Mouse (Mus musculus) megakaryocyte-erythroid progenitor cell, adult 5-6 weeks (primary cell): ENCODE results near the gene Nfib. TPM values are rescaled to one million over a fixed set of nuclear protein-coding genes. Genes with fewer than 3 reads are reported as not detected.

Experiments
- ATAC-seq: replicated peaks from 2 replicates; pipeline ENCODE4 v1.8.0; 2016; ENCODE audit warnings: mild to moderate bottlenecking, inconsistent platforms; ENCODE audit not compliant: severe bottlenecking, poor library complexity, low FRiP score, low TSS enrichment
- total RNA-seq, 2 experiments: library from RNA; stranded (forward) in 1 of 2; stranded (reverse) in 1 of 2; fragments of 200-1000, 215-1000 nt in 1 of 2; fragments of >200 nt in 1 of 2; fragmentation: Nextera tagmentation in 1 of 2; gene quantifications; 2 replicates each; pipeline ENCODE4 v1.2.3; 2014 to 2017

Gene Nfib
- total RNA-seq, 2 experiments from 2014 or later, result not detected

GRCm38 (mm10) chr4:82386222-82386993, 319.1 kb downstream of the Nfib start:
- ATAC-seq, result no peak

DNA sequence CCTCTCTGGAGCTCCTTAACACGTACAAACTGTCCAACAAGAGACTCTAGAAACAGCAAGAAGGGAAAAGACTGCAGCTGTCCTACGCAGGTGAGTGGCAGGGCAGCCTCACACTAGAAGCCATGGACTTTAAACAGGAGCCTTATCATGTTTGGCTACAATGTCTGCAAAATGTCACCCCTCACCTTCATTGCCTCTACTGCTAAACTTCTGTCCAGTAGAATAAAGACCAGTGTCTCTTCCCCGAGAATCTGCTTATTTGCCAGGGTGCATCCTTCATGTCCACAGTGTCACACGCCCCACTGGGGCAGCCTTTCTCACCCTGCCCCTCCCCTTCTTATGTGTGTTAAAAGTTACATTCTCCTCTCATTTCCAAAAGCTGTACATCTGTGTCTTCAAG, 319.9 kb downstream of the Nfib start:
- ATAC-seq, result no peak

DNA sequence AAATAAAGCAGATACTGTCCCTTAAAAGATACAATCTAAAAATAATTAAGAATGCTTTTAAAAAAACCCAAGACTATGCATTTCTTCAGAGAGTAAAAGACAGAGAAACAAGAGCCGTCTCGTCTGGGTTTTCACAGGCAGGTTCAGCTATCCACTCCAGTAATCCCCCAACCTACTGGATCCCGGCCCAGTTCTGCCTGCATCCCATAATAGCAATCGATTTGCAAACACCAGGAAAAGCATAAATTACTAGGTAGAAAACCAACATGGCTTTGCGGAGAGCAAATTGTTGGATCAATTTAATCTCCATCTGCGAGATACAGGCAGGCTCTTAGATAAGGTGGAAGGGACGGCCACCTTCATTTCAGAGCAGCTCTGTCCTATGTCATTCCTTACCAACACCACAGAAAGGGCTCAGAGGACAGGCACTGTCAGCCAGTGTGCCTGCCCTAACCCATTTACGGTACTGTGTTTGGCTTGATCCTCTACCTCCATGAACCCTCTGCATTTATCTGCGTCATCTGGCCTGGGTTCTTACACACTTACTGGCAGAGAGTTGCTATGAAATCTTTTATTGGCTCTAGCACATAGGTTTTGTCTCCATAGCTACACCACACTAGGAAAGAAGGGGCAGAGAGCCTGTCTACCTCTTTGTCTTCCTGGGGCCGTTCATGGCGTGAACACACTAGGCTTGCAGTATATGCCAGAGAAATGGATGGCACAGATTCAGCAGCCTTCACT, 321.4 kb downstream of the Nfib start:
- ATAC-seq, result no peak

DNA sequence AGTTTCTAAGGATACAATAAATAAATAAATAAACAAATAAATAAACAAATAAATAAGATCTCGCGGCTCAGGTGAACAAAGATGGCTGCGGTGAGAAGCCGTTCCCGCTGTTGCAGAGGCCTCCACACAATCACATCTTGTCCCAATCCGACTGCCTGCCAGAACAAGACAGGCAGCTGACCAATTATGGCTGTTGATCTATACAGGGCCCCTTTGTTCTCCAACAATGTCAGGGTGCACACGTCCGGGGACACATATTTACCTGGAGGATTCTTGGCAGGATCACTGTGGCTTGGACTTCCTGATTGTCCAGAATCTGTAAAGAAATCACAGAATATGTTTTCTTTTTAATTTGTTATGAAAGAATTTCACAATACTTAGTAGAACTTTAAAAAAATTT, 322.2 kb downstream of the Nfib start:
- ATAC-seq, result no peak

DNA sequence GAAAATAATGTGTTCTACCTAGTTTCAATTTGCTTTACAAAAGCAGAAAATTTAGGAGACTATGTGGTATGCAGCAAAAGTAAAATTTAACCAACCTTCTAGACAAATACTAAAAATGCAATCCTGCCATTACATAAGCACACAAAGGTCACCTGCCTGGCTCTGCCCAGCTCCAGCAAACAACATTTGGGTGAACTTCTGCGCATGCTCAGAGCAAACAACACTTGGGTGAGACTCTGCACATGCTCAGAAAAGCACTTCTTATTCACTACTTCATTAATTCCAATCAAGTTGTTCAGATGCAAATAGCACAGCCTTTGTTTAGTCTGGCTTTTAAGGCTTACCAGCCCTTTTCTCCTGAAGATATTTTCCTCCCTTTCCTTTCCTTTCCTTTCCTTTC, 323.8 kb downstream of the Nfib start:
- no peak for ATAC-seq

GRCm38 (mm10) chr4:82380578-82380977, 325.0 kb downstream of the Nfib start:
- ATAC-seq, result no peak

DNA sequence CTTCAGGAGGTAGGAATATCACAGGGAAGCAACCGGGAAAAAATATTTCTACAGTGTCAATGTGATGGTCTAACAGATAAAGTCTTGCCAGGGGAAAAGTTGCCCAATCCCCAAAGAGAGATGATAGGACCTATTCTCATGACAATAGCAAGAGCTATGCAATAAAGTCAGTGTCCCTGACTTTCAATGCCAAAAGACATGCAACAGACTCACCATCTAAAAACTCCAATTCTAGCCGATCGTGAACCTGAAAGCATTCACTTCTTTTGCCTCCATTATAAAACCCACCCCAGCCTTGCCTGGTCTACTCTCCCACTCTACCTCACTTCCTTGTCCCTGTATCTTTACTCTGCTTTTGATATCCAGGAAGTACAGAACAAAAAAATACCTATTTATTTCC, 327.5 kb downstream of the Nfib start:
- no peak for ATAC-seq

DNA sequence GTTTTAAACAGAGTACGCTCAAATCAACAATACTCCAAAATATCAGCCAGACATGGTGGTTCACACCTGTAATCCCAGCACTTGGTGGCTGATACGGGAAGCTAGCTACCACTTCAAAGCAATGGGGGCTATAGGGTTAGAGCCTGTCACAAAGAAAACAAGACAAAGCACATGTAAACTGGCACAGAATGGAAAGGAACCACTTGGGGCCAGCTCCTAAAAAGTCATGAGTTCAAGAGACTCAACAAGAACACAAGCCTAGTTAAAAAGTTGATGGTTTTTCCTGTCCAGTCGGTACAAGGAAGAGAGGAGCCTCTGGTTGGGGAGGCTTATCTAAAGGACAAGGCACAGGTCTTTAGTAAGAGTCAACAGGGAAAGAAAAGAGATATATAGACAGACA, 327.9 kb downstream of the Nfib start:
- ATAC-seq, result no peak

GRCm38 (mm10) chr4:82374560-82374959, 331.0 kb downstream of the Nfib start:
- ATAC-seq, result no peak

- ATAC-seq, result no peak
Measured at GRCm38 (mm10) chr4:82372217-82372616, 333.3 kb downstream of the Nfib start.

DNA sequence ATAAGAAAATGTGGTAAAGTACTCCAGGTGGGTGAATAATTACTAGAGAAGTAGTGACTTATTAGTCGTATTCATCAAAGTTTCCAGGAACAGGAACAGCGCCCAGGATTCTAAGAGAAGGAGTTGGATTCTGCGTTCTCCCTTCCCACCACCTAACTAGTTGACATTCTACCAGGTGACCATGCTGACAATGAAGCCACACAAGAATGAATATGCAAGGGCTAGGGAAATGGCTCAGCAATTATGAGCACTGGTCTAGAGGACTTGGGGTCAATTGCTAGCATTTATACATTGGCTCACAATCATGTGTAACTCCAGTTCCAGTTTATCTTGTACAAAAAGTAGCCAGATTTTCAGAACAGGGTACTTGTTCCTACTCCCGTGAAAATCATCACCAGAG, 334.1 kb downstream of the Nfib start:
- no peak for ATAC-seq

- no peak for ATAC-seq
Measured at GRCm38 (mm10) chr4:82369011-82369776, 336.4 kb downstream of the Nfib start.

DNA sequence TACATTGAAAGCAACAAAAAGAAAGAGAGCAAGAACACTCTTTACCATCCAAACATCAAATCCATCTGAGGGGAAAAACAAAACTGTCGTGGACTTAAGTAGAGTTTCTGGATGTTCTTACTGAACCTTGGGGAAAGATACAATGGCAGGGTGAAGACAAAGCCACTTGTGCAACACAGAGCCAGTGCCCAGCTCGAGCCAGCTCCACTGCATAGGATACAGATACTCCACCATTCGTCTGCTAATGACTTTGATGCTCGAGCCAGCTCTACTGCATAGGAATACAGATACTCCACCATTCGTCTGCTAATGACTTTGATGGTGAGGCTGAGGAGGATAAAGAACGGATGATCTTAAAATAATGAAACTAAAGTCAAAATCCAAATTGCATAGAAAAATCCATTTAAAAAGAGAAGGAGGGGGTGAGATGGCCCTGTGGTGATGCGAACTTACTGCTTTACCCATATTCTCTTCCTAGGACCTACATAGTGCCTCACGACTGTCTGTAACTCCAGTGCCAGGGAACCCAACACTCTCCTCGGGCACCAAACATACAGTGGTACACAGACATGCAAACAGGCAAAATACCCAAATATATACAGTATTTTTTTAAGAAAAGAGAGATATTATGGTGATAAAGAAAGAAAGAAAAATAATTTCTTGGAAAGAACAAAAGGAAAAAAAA, 337.3 kb downstream of the Nfib start:
- no peak for ATAC-seq

DNA sequence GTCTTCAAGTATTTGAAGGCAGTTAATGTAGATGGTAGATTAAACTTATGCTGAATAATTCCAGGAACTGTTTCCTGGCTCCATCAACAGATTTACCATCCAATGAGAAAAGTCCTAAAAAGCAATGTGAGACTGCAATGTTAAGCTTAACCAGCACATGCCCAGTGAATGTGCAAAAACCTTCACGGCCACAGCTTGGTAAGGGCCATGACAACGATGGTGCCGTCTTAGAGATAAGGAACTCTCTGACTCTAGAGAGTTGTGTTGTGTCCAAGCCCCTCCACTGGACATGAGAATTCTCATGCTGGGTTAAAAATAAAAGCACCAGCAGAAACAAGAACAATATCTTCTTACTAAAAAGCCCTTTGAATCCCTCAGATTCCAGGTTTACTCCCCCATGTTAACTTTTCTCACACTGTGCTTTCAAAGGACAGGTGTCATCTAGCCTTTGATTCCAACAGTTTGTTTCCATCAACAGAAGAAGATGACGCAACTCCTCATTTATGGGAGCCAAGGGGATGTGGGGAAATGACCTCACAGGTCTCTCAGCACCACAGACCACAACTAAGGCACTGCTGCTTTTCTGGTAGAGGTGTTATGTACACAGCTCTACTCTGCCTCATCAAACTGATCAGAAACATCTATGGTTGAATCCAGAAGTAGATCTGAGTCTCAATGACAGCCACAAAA, 340.7 kb downstream of the Nfib start:
- no peak for ATAC-seq

- no peak for ATAC-seq
Measured at GRCm38 (mm10) chr4:82363951-82364350, 341.6 kb downstream of the Nfib start.

DNA sequence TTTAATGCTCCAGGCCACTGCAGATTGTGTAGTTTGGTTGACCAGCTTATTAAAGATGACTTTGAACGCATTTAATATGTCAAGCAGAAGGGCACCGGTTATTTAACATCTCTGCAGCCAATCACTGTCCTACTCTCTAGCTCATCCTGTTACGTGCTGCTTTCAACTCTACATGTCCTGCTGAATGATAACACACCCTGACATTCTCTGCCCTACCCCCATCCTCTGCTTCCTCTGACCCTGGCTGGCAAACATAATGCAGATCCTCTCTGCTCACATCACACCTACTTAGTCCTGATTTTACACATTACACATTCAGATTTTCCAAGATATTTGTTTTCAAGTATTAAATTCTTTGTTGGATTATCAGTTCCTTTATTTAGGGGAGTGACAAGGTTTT, 343.3 kb downstream of the Nfib start:
- ATAC-seq, result no peak

- no peak for ATAC-seq
Measured at GRCm38 (mm10) chr4:82360081-82360511, 345.5 kb downstream of the Nfib start.

- ATAC-seq, result peak; percentile 82
Measured at GRCm38 (mm10) chr4:82359110-82359509, 346.4 kb downstream of the Nfib start.

DNA sequence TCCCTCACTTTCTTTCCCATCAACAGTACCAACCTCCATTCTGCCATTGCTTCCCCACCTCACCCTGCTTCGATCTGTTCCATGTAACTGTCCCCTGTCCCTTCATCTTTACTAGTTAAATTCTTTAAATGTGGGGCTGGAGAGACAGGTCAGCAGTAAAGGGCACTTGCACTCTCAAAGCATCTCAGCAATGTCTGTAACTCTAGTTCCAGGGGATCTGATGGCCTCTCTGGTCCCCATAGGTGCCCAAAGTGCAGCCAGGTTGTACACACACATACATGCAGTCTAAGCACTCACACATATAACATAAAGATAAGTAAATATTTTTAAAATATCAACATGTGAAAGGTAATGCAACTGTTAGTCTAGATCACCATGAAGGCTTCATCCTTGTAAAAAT, 356.5 kb downstream of the Nfib start:
- ATAC-seq, result no peak
